Mouse (Mus musculus) kidney, adult 18-20 months (tissue): ENCODE results near the gene Asb3.
A peak's percentile ranks its signal among the peaks of the same experiment; 100 is the strongest.

Source experiments
- DNase-seq: peaks from one replicate; pipeline ENCODE4 v3.0.0; 2021

The Asb3 gene

GRCm38 (mm10) chr11:30885171-30885871 lies at the start of gene Asb3, which contains the start of gene Gpr75:
Gene Asb3, plus strand, starts transcription at chr11:30885416.
Gene Gpr75, plus strand, starts transcription at chr11:30885358.
- peak; percentile 42 for DNase-seq

- no peak for DNase-seq
These were observed 46.4 kb upstream of the Asb3 start for GRCm38 (mm10) chr11:30838793-30839192.

- no peak for DNase-seq
These were observed 40.9 kb upstream of the Asb3 start for GRCm38 (mm10) chr11:30844355-30844754.

- no peak for DNase-seq
These were observed 12.8 kb upstream of the Asb3 start for GRCm38 (mm10) chr11:30872425-30872824.

GRCm38 (mm10) chr11:30888153-30888552 lies 2.9 kb downstream of the Asb3 start:
- no peak for DNase-seq

- DNase-seq, result no peak
These were observed 11.0 kb downstream of the Asb3 start for GRCm38 (mm10) chr11:30896201-30896600.

- DNase-seq, result no peak
These were observed 14.1 kb downstream of the Asb3 start for GRCm38 (mm10) chr11:30899312-30899711.

GRCm38 (mm10) chr11:30912311-30912710 lies 27.1 kb downstream of the Asb3 start:
- no peak for DNase-seq

GRCm38 (mm10) chr11:30920641-30921040 lies 35.4 kb downstream of the Asb3 start:
- DNase-seq, result no peak

- no peak for DNase-seq
These were observed 38.1 kb downstream of the Asb3 start for GRCm38 (mm10) chr11:30923283-30923682.

GRCm38 (mm10) chr11:30928079-30928478 lies 42.9 kb downstream of the Asb3 start:
- DNase-seq, result no peak

GRCm38 (mm10) chr11:30928498-30928897 lies 43.3 kb downstream of the Asb3 start:
- no peak for DNase-seq

- DNase-seq, result no peak
These were observed 58.3 kb downstream of the Asb3 start for GRCm38 (mm10) chr11:30943522-30943921.

- DNase-seq, result no peak
These were observed 67.6 kb downstream of the Asb3 start for GRCm38 (mm10) chr11:30952829-30953228.

- peak; percentile 63 for DNase-seq
These were observed 68.4 kb downstream of the Asb3 start for GRCm38 (mm10) chr11:30953469-30954154.

GRCm38 (mm10) chr11:30954279-30954725 lies 69.1 kb downstream of the Asb3 start, which contains the start of gene Erlec1:
Gene Erlec1, minus strand, starts transcription at chr11:30954335.
- peak; percentile 85 for DNase-seq

GRCm38 (mm10) chr11:30985237-30985636 lies 100.0 kb downstream of the Asb3 start:
- no peak for DNase-seq

GRCm38 (mm10) chr11:30985877-30986624 lies 100.8 kb downstream of the Asb3 start, which contains the start of gene Chac2:
Gene Chac2, minus strand, starts transcription at chr11:30986350.
- DNase-seq, result peak; percentile 90

GRCm38 (mm10) chr11:30986625-30987017 lies 101.4 kb downstream of the Asb3 start:
- no peak for DNase-seq

GRCm38 (mm10) chr11:30996670-30997069 lies 111.5 kb downstream of the Asb3 start:
- DNase-seq, result no peak

- DNase-seq, result no peak
These were observed 113.0 kb downstream of the Asb3 start for GRCm38 (mm10) chr11:30998199-30998598.

- DNase-seq, result no peak
These were observed 113.5 kb downstream of the Asb3 start for GRCm38 (mm10) chr11:30998704-30999103.

GRCm38 (mm10) chr11:31000028-31000427 lies 114.8 kb downstream of the Asb3 start:
- no peak for DNase-seq
